Mouse (Mus musculus) embryo, embryonic 9.5 days (tissue): ENCODE measurements around the gene Tgtp2.
A peak's percentile ranks its signal among the peaks of the same experiment; 100 is the strongest.
"Not testable (repeated sequence)": the region's sequence is repeated elsewhere in the genome, so short reads cannot be mapped to it uniquely, and the experiment has no call there.

ENCODE experiments used
- DNase-seq: peaks from one replicate; pipeline ENCODE4 v3.0.0-alpha.2; 2017; ENCODE audit errors: extremely low spot score

The Tgtp2 gene

DNA sequence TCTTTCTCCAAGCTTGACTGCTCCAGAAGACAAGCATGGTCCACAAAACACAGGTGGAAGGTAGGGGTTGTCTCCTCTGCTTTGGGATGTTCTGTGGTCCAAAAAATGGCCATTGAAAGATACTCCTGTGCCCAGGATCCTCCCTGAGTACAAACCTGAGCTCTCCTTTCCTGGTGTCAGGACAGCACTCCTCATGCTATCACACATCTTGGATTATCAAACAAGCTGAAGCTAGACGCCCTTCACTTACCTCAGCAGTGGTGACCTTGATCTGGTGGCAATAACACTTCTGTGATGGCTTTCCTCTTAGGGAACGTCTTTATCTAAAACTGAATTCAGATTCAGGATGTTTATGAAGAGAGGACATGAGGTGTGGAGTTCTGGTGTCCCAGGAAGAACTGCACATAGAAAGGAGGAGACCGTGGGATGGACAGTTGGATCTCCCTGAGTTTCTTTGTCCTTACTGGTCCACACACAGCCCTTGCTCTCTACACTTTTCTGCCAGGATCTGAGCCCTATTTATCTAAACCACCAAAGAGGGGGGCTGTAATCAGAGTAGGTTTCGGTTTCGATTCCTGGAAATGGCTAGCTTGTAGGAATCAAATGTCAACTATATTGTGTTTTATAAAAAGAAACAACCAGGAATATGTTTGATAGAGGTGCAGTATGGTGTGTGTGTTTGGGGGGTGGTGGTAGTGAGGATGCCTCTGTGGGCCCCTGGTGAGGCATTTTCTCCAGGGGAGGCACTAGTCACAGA is at the start of gene Tgtp2:
TSS of gene Tgtp2 (minus strand) at position 494 of the 757 bp plus-strand sequence.
- DNase-seq: not testable (repeated sequence)

DNA sequence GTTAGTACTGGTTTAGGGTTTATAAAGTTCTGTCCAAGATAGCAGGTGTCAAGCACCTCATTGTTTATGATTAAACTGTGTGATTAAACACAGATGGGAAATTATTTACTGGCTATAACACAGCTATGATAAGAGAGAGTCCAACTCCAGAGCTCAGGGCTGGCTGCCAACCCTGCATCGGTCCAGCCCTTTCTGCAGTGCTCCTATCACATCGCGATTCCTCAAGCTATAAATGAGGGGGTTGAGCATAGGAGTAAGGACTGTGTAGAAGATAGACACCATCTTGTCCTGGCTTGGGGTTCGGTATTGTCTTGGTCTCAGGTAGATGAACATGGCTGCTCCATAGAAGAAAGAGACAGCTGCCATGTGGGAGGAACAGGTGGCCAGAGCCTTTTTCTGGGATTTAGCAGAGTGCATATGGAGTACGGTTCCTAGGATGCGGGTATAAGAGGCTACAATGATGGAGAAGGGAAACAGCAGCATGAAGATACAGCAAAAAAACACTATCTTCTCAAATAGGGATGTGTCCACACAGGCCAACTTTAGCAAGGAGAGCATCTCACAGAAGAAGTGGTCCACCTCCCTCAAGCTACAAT is 48.7 kb upstream of the Tgtp2 start:
- DNase-seq: no peak

DNA sequence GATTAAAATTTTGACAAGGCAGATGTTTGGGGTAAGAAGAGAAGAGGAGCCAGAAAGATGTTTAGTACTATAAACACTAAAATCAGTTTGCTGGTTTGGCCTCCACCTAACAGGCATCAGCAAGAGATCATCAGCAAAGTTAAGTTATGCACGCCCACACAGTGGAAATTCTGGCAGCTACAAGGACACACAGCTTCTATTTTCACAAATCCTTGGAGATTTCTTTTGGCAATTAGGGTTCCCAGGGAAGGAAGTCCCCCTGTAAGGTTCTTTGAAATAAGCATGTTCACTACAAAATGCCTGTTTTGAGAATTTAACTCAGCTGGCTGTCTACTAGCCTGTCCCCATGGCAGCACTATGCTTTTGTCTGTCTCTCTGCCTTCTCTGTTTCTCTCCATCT is 47.0 kb upstream of the Tgtp2 start:
- no peak for DNase-seq

DNA sequence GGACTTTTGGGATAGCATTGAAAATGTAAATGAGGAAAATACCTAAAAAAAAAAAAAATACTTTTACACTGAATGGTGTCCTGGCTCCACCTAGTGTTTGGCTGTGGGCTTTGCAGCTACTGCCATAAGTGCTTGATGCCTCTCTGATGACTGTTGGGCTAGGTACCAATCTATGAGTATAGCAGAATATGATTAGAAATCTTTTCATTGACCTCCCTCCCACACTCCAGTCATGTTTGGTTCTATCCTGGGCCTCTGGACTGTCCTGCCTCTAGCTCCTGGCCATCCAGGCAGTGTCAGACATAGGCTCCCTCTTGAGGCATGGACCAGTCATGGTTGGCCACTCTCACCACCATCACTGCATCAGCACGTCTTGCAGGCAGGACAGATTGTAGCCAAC is 44.8 kb upstream of the Tgtp2 start:
- peak; percentile 39 for DNase-seq

DNA sequence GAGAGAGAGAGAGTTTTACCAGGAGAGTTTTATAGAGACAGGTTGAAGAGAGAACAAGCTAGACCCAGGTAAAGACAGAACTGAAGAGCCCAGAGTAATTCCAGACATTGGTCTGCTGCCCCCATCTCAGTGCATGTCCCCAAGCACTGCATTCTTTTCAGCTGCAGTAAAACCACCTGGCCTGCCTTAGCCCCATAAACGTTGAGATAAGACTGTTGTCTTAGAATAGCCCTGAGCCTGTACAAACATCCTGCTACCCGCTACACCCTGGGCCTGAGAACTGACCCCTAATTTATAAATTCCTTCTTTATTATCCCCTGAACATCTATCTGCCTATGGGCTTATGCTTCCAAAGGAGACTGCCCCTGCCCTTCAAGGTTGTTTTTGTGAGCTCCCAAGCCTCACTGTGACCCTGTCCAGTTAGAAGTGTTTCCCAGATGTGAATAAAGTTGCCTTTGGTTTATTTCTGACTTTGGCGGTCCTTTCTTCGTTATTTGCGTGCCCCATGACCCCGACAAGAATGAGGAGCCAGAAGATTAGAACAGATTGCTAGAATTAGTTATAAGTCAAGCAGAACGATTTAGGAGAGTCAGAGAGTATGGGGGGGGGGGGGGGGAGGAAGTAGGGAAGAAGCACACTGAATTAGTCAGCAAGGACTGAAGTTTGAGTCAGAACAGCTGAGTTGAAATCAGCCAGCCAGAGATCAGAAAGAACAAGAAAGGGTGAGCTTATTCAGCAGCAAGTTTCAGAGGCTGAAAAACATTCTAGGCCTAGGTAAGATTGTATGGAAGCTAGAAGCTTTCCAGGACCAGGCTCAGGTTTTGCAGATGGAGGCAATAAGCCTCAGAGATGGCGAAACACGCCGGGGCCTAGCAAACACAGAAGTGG is 43.9 kb upstream of the Tgtp2 start:
- DNase-seq: no peak

DNA sequence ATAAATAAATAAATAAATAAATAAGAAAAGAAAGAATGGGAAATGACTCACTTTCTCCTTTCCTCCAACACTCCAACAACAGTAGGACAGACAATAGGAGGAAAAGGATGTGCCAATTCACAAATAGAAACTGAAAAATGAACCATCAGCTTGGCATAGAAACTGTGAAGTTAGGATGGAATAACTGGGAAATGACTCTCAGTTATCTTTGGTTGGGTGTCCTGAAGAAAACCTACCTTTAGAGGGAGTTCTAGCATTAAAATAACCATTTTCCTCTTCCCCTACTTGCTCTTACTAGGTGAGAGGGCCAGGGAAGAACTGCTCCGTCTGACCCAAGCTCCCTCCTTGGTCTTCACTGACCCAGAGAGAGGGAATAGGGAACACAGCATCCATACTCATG is 41.7 kb upstream of the Tgtp2 start:
- no peak for DNase-seq

DNA sequence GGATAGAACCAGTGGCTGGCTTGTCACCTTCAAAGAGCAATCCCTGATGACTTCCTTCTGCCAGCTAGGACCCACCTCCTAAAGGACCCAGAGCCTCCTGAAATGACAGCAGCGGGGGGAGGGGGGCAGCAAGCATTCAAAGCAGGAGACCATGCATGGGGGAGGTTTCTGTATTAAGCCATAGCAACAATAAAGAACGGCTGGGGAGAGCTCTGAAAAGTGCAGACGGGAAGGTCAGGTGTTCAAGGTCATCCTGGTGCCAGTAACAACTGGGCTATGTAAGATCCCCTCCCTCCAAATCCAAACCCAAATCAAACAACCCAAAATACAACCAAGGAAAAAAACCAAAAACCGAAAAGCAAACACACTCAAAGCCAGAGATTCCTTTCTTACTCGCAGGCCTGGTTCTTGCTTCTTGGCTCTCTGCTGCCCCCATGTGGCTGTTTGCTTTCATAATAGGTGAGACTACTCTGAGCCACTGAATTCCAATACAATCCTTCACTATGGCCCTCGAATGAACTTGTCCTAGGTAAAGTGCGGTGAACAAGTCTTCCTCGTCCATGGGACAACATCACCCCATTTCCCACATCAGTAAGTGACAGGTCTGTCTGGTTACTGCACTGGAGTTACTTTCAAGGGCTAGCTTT is 39.2 kb upstream of the Tgtp2 start:
- peak; percentile 81 for DNase-seq

DNA sequence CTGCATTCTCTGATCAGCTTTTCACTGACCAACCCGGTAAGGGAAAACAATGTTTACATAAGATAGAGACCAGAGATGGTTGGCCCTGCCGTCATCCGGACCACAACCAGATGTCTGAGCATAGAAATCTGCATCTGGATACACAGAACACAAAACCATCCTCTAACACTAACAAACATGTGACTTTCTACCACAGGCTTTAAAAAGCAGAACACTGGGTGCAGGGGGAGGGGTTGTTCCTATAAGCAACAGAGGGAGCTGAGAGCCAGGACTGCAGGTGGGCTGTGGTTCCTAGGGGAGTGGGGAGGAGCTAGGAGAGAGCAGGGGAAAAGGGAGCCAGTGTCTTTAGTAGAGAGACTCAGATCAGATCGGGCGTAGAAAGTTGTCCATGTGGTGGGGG is 37.5 kb upstream of the Tgtp2 start:
- DNase-seq: no peak

DNA sequence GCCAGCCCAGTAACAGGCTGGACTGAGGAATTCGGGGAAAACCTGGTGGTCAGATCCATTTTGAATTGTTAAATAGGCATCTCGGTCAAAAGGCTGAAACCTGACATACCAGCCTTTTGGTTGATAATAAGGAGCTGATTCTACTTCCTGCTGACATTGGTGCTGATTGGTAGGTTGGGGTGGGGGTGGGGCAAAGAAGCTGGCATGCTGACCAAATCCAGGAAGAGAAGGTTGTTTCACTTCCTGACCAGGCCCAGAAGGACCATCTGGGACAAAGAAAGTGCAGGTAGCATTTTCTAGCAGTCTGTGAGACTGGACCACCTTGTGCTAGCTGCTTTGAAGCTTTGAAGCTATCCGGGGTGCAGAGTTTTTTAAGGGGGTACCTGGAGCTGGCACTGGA is 36.4 kb upstream of the Tgtp2 start:
- no peak for DNase-seq

DNA sequence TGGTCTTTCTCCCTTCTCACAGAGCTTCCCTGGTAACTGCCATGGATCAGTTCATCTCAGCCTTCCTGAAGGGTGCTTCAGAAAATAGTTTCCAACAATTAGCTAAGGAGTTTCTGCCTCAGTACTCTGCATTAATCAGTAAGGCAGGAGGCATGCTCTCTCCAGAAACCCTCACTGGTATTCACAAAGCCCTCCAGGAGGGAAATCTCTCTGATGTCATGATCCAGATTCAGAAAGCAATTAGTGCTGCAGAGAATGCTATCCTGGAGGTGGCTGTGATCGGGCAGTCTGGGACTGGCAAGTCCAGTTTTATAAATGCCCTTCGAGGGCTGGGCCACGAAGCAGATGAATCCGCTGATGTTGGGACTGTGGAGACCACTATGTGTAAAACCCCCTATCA is 31.4 kb upstream of the Tgtp2 start:
- no peak for DNase-seq

DNA sequence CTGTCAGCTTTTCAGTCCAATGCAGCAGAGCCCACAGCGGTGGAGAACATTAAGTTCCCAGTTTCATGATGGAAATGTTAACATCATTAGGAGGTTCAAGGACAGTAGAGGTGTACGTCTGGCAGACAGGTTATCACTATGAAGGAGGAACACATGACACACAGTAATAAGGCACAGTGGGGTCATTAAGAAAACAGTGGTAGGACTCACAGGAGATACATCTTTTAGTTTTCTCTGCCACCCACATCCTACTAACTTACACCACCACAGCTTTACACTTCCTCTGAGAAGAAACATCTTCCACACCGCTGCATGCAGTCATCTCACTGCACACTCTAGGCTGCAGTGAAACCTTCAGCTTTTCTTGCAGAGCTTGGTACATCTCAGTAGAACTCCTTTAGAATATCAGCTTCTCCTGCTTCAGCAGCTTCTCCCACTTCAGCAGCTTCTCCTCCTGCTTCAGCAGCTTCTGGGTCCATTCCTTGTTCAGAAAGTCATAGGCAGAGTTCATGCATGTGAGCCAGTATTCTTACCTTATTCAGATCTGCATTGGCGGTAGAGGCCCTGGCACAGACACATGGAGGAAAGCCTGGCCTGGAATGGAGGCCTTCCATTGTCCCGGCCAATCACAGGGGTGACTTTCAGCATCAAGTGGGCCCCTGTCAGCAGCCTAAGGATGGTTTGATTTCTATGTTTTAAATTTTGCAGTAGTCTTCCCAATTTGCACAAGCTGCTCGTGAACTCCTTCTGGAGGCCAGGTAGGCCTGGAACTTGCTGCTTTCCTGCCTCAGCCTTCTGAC is 30.1 kb upstream of the Tgtp2 start:
- no peak for DNase-seq

DNA sequence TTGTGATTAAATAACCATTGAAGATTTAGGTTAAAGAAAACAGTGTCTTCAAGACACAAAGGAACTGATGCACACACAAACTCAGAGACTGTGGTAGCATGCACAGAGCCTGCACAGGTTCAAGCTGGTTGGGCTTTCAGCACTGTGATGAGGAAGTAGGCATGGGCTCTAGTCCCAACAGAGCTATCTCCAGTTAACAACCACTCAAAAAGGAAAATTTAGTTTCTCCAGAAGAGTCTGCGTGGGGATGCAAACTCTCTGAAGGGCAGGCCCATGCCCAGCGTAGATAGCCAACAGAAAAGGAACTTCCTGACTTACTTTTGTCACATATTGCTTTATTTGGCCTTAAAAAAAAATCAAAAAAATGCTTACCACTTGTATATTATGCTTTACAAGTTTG is 28.8 kb upstream of the Tgtp2 start:
- no peak for DNase-seq

DNA sequence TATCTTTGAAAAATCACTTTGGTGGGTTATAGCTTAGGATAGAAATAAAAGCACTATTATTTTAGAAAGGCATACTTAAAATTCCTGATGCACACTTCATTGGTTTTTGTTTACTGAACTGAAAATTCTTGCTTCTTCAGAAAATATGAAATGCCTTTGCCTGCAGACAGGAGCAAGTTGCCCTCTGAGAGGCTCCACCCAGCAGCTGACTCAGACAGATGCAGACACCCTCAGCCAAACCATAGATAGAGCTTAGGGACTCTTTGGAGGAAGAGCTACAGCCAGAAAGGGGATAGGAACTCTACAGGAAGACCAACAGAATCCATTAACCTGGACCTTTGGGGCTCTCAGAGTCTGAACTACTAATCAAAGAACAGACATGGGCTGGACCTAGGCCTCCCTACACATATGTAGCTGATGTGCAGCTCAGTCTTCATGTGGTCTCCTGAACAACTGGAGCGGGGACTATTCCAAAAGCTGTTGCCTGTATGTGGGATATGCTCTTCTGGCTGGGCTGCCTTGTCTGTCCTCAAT is 28.1 kb upstream of the Tgtp2 start:
- no peak for DNase-seq

DNA sequence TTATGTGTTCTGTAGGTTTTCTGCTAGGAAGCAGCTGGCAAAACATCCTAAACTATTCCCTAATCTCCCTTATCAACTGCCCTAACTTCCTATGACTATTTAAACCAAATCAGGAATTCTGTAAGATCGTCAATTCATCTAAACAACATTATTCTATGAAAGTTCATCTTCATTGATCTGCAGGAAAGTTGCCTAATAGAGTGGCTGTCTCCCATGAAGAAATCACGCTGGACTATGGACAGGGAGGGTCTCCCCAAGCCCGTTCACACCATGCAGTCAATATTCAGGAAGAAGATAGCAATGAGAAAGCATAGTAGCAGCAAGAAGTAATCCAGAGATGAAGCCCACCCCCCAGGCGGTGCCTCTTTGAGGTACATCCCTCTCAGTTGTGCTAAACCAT is 27.2 kb upstream of the Tgtp2 start:
- DNase-seq: no peak

DNA sequence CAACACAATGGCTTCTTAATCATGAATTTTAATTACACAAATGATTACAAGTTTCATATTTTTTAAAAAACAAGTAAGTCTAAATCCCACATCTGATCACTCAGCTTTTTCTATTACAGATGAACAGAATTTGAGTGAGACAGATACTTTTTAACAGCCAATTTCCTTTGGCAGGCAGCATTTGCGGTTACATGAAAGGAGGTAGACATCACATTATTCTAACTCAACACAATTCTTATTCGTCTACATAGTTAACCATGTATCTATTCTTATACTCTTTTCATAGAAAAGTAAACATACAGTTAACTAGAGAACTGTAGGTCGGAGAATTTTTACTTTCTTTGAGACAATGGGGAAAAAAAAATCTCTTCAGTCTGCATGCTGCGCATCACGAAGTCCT is 26.5 kb upstream of the Tgtp2 start:
- no peak for DNase-seq

DNA sequence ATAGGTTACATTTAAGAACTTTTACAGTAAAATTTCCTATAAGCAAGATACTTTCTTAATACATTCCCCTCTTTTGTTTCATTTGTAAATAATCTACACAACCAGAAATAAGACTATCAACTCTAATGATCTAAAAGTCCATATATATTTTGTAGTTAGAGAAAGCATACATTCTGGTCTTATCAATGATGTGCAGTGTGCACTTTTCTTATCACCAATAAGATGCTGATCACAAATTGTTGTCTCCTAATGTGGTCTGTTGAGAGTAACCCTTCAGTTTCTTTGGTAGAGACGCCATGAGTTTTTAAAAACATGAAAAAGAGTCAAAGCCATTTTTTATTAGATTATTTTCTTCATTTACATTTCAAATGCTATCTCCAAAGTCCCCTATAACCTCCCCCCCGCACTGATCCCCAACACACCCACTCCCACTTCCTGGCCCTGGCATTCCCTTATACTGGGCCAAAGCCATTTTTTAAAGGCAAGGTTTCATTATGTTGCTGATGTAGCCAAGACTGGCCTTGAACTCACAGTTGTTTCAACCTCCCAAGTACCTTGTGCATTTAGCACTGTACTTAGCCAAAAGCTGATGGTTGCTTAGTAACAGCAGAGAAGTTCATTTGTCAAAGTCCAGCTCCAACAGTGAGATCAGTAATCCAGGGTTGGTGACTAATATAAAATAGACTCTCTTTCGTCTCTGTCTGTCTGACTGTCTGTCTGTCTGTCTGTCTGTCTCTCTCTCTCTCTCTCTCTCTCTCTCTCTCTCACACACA is 25.9 kb upstream of the Tgtp2 start:
- no peak for DNase-seq

DNA sequence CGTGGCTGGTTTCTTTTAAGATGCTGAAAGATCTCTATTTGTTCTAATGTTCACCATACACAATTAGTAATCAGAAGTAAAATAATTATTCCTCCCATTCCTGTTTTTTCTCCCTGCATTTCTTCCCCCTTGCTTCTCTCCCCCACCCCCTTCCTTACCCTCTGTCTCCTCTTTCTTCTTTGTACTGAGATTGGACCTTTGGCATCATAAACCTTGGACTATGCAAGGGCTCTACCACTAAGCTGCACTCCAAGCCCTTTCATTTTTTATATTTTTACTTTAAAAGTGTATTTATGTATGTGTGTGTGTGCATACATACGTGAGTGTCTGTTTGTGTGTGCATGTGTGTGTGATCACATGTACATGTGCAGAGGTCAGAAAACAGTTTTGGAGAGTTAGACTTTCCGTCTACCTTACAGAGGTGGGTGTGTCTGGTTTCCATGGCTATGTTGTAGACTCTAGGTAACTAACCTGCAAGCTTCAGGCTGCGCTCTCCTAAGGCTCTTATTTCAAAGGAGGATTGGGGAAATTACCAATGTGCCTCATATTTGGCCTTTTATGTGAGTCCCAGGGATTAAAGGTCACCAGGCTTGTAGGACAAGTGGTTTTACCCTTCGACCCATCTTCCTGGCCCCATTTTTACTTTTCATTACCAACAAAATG is 25.1 kb upstream of the Tgtp2 start:
- no peak for DNase-seq

DNA sequence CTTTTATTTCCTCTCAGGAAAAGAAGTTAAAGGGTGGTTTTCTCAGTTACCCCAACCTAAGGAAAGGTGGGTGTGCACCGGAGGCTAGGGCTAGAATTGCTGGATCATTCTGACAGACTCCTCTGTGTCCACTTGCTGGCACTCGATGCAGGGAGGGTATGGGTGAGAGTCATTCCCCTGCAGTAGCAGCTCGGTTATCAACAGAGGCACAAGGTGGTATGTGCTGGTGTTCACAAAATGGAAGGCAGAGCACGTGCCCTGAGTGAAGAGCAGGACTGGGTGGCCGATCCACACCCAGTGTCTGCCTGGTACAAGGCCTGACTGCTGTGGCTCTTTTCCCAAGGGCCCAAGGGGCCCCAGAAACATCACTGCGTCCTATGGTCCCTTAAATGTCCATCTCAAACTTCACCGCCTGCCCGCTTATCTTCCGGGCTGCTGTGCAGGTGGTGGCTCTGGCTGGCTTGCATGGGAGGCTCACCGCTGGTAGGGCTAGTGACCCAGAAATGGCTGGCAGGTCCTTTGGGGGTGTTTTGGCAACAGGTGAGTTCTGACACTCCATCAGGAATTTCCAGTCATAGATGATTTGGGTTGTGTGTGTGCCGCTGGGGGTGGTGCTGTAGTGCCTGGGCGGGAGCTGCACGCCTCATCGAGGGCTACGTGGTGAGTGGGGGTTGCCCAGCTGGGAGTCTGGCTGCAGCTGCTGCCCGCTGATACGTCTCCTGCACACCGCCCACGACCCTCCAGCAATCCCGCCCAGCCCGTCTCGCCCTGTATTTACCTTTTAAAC is 24.0 kb upstream of the Tgtp2 start:
- peak; percentile 12 for DNase-seq

DNA sequence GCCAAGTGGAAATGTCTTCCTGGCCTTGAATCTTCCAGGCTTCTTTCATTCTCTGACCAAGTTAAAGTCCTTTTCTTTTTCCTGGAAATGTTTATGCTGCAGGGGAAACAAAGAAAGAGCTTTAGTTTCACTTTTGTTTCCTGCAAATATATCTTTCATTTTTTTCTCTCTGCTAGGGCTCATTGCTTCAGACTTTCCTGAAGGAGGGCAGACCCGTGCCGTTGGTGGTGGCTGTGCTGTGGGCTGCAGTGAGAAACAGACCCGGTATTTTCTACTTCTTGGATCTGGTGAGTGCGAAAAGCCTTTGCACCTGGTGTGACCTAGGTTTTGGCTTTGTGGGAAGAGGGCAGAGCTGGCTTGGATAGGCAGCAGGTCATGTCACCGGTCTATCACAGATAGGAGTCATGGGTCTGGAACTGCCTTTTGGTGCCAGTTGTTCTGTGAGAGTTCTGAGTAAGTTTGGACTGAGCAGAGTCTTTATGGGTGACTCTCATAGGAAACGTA is 22.9 kb upstream of the Tgtp2 start:
- DNase-seq: no peak
